Mouse (Mus musculus): ENCODE results near the gene Pim2. TPM values are rescaled to one million over a fixed set of nuclear protein-coding genes. Genes with fewer than 3 reads are reported as not detected.
"Not testable (repeated sequence)": the region's sequence is repeated elsewhere in the genome, so short reads cannot be mapped to it uniquely, and the experiment has no call there.

The Pim2 gene
- polyA plus RNA-seq, 1 experiment from 2014 or later: 6.8 TPM

GRCm38 (mm10) chrX:7907735-7908134 lies 29.7 kb downstream of the Pim2 start, which contains the start of gene Gm10491:
Gm10491 (minus strand) TSS chrX:7907835.
- Histone ChIP-seq H3K27ac (ENCODE audit: poor library complexity, severe bottlenecking) (no peak within 1 kb of the TSS), H3K36me3 (peaks cover 21% of the 10 kb centered on the region), H3K4me2 (no peak within 1 kb of the TSS), H3K9ac (no peak within 1 kb of the TSS), H3K27me3 (replicated peaks) (no peaks in the 10 kb centered on the region), H3K4me1 (replicated peaks) (no peaks in the 10 kb centered on the region), H3K4me3 (no peak within 1 kb of the TSS), H3K9me3 (replicated peaks) (no peaks in the 10 kb centered on the region)
- ATAC-seq (ENCODE audit: insufficient number of reproducible peaks, low FRiP score): no peak
- 82% methylated on average over 5 of the region's 5 CpGs for WGBS

DNA sequence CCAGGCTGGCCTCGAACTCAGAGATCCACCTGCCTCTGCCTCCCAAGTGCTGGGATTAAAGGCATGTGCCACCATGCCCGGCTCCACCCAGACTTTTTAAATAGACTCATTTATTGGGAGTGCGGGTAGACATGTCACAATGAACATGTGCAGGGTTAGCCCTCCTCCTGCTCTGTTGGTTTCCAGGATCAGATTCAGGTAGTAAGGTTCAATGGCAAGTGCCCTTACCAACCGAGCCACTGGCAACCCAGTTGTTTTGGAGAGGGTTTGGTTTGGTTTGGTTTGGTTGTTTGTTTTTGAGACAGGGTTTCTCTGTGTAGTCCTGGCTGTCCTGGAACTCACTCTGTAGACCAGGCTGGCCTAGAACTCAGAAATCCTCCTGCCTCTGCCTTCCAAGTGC lies 31.2 kb downstream of the Pim2 start, which contains the start of gene Gm10490:
Gene Gm10490, plus strand, starts transcription at position 301 of the 400 bp plus-strand sequence.
- not testable (repeated sequence) for H3K9me3 ChIP-seq (replicated peaks); H3K4me1 ChIP-seq (replicated peaks); H3K4me3 ChIP-seq; H3K27ac ChIP-seq (ENCODE audit: poor library complexity, severe bottlenecking); ATAC-seq (ENCODE audit: insufficient number of reproducible peaks, low FRiP score); H3K4me2 ChIP-seq; H3K9ac ChIP-seq; H3K27me3 ChIP-seq (replicated peaks)
- H3K36me3 ChIP-seq: peaks cover 13% of the 10 kb centered on the region
- WGBS: 85% methylated on average over 4 of the region's 4 CpGs

DNA sequence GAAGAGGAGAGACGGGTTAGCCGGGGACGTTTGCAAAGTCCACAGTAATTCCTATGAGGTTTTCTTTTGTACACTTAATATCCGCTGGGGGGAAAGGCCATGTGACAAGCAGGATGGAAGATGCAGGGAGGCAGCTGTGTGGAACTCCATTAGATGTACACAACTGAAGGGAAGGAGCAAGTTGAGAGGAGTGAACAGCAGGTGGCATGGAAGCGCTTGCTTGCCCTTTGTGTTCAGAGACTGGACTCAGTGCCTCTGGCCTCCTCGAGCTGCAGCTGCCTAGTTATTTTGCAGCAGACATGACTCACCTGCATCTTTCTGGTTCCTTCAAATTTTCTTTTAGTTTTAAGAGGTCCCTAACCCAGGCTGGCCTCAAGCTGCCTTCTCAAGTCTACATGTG lies 32.4 kb downstream of the Pim2 start:
- Histone ChIP-seq H3K9me3 (replicated peaks) (no peaks in the 10 kb centered on the region), H3K4me1 (replicated peaks) (no peaks in the 10 kb centered on the region), H3K27ac (ENCODE audit: poor library complexity, severe bottlenecking) (no peak overlapping the region), H3K9ac (no peak overlapping the region), H3K27me3 (replicated peaks) (no peaks in the 10 kb centered on the region), H3K4me3 (no peak overlapping the region), H3K36me3 (peaks cover 13% of the 10 kb centered on the region), H3K4me2 (no peak overlapping the region)
- no peak for ATAC-seq (ENCODE audit: insufficient number of reproducible peaks, low FRiP score)
- 61% methylated on average over 6 of the region's 6 CpGs for WGBS

- not testable (repeated sequence) for ATAC-seq (ENCODE audit: insufficient number of reproducible peaks, low FRiP score); H3K4me1 ChIP-seq (replicated peaks); H3K36me3 ChIP-seq; H3K4me3 ChIP-seq; H3K9me3 ChIP-seq (replicated peaks); H3K4me2 ChIP-seq; H3K27ac ChIP-seq (ENCODE audit: poor library complexity, severe bottlenecking); H3K9ac ChIP-seq
- H3K27me3 ChIP-seq (replicated peaks): peaks cover 25% of the 10 kb centered on the region
- WGBS: 21% methylated on average over 3 of the region's 3 CpGs
Observed at GRCm38 (mm10) chrX:7915669-7916068, 37.6 kb downstream of the Pim2 start.

DNA sequence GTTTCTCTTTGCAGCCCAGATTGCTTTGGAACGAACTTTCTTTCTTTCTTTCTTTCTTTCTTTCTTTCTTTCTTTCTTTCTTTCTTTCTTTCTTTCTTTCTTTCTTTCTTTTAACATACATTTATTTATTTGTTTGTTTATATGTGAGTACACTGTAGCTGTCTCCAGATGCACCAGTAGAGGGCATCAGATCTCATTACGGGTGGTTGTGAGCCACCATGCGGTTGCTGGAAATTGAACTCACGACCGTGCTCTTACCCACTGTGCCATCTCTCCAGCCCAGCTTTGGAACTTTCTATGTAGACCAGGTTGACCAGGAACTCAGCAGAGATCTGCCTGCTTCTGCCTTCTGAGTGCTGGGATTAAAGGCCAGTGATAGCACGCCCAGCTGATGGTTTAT lies 39.9 kb downstream of the Pim2 start:
- not testable (repeated sequence) for H3K36me3 ChIP-seq; ATAC-seq (ENCODE audit: insufficient number of reproducible peaks, low FRiP score)

GRCm38 (mm10) chrX:7919601-7920383 lies 41.7 kb downstream of the Pim2 start, which contains the start of gene Pcsk1n:
Pcsk1n (plus strand) TSS chrX:7919822.
- Histone ChIP-seq H3K9ac (no peak within 1 kb of the TSS), H3K9me3 (replicated peaks) (peaks cover 3% of the 10 kb centered on the region; the same call in 1 of the 2 replicates), H3K36me3 (no peaks in the 10 kb centered on the region), H3K27ac (ENCODE audit: poor library complexity, severe bottlenecking) (no peak within 1 kb of the TSS), H3K27me3 (replicated peaks) (peaks cover 62% of the 10 kb centered on the region), H3K4me1 (replicated peaks) (peaks cover 13% of the 10 kb centered on the region; the same call in 1 of the 2 replicates), H3K4me3 (peak within 1 kb of the TSS; percentile 27), H3K4me2 (peak within 1 kb of the TSS; percentile 59)
- no peak for ATAC-seq (ENCODE audit: insufficient number of reproducible peaks, low FRiP score)
- 6% methylated on average over 38 of the region's 40 CpGs for WGBS

More for the DNA sequence above, 39.9 kb downstream of the Pim2 start:
- WGBS: 61% methylated on average over 6 of the region's 6 CpGs
- H3K27ac ChIP-seq (ENCODE audit: poor library complexity, severe bottlenecking); H3K9ac ChIP-seq; H3K9me3 ChIP-seq (replicated peaks); H3K4me2 ChIP-seq; H3K4me3 ChIP-seq: not testable (repeated sequence)
- Histone ChIP-seq H3K27me3 (replicated peaks) (peaks cover 47% of the 10 kb centered on the region), H3K4me1 (replicated peaks) (peaks cover 13% of the 10 kb centered on the region; the same call in 1 of the 2 replicates)

DNA sequence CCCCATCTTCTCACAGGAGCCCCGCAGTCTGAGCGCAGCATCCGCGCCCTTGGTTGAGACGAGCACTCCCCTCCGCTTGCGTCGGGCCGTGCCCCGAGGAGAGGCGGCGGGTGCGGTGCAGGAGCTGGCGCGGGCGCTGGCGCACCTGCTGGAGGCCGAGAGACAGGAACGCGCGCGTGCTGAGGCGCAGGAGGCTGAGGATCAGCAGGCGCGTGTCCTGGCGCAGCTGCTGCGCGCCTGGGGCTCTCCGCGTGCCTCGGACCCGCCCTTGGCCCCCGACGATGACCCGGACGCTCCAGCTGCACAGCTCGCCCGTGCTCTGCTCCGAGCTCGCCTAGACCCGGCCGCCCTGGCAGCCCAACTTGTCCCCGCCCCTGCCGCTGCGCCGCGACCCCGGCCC lies 44.0 kb downstream of the Pim2 start:
- H3K36me3 ChIP-seq: no peaks in the 10 kb centered on the region
- 0 out of 2 replicates have a peak, but pooled peaks cover 3% of the 10 kb centered on the region for H3K9me3 ChIP-seq (replicated peaks)
- peaks cover 80% of the 10 kb centered on the region for H3K27me3 ChIP-seq (replicated peaks)
- ATAC-seq (ENCODE audit: insufficient number of reproducible peaks, low FRiP score): no peak
- no peak overlapping the region for H3K27ac ChIP-seq (ENCODE audit: poor library complexity, severe bottlenecking)
- H3K4me1 ChIP-seq (replicated peaks): peaks cover 13% of the 10 kb centered on the region; the same call in 1 of the 2 replicates
- no peak overlapping the region for H3K9ac ChIP-seq
- peak overlapping the region; percentile 62 for H3K4me2 ChIP-seq
- WGBS: 10% methylated on average over 40 of the region's 48 CpGs
- peak overlapping the region; percentile 37 for H3K4me3 ChIP-seq

DNA sequence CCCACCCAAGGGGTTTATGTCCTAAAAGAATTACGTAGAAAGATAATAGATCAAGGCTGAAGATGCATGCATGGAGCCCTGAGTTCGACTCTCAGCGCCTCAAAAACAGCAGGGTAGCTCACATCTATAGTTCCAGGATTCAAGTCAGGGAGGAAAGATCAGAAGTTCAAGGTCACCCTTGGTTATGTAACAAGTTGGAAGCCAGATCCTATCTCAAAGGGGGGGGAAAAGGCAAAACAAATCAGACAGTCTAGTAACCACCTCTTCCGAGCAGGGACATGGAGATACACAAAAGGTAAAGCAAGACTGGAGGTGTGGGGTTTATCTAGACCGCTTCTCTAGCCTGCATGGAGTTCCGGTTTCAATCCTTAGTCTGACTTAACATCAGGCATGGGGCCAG lies 48.2 kb downstream of the Pim2 start:
- Histone ChIP-seq H3K9me3 (replicated peaks) (no peaks in the 10 kb centered on the region), H3K4me3 (no peak overlapping the region), H3K4me1 (replicated peaks) (peaks cover 7% of the 10 kb centered on the region; the same call in 1 of the 2 replicates), H3K27me3 (replicated peaks) (peaks cover 73% of the 10 kb centered on the region), H3K27ac (ENCODE audit: poor library complexity, severe bottlenecking) (no peak overlapping the region), H3K4me2 (no peak overlapping the region), H3K9ac (no peak overlapping the region), H3K36me3 (peaks cover 19% of the 10 kb centered on the region)
- 61% methylated on average over 6 of the region's 6 CpGs for WGBS
- ATAC-seq (ENCODE audit: insufficient number of reproducible peaks, low FRiP score): no peak

- Histone ChIP-seq H3K27ac (ENCODE audit: poor library complexity, severe bottlenecking) (no peak overlapping the region), H3K4me3 (no peak overlapping the region), H3K36me3 (peaks cover 27% of the 10 kb centered on the region), H3K27me3 (replicated peaks) (peaks cover 65% of the 10 kb centered on the region), H3K9me3 (replicated peaks) (no peaks in the 10 kb centered on the region), H3K4me2 (peak overlapping the region; percentile 34), H3K4me1 (replicated peaks) (peaks cover 4% of the 10 kb centered on the region; the same call in 1 of the 2 replicates), H3K9ac (no peak overlapping the region)
- WGBS: 10% methylated on average over 10 of the region's 10 CpGs
- no peak for ATAC-seq (ENCODE audit: insufficient number of reproducible peaks, low FRiP score)
Observed at GRCm38 (mm10) chrX:7927116-7927515, 49.1 kb downstream of the Pim2 start.

GRCm38 (mm10) chrX:7928270-7928790 lies 50.3 kb downstream of the Pim2 start, which contains the start of gene Eras:
Eras (minus strand) TSS chrX:7928607.
- peaks cover 52% of the 10 kb centered on the region for H3K27me3 ChIP-seq (replicated peaks)
- peaks cover 32% of the 10 kb centered on the region for H3K36me3 ChIP-seq
- no peak within 1 kb of the TSS for H3K4me3 ChIP-seq
- H3K9me3 ChIP-seq (replicated peaks): no peaks in the 10 kb centered on the region
- H3K27ac ChIP-seq (ENCODE audit: poor library complexity, severe bottlenecking): no peak within 1 kb of the TSS
- ATAC-seq (ENCODE audit: insufficient number of reproducible peaks, low FRiP score): no peak
- H3K9ac ChIP-seq: no peak within 1 kb of the TSS
- WGBS: 17% methylated on average over 15 of the region's 19 CpGs
- H3K4me1 ChIP-seq (replicated peaks): no peaks in the 10 kb centered on the region
- H3K4me2 ChIP-seq: peak within 1 kb of the TSS; percentile 34
